Comparison of ENCODE assay signal across 31 mouse cellular contexts in genomic region chr5:35009163-35009562, GRCm38 (mm10). TPM values are rescaled to one million over a fixed set of nuclear protein-coding genes. Genes with fewer than 3 reads are reported as not detected.
DNase-seq lines count a peak whose midpoint lies in the region; ATAC-seq lines count a peak whose summit lies in the region.
"Had no signal": no experiment of that assay in that cellular context is flagged by ENCODE, and none has a peak within 500 bp of the region (broad histone marks: within the 10 kb centered on the region; RNA-seq: fewer than 3 reads in every experiment).

No protein-coding gene starts in this region.

- H3K4me1 ChIP-seq in heart, embryonic 11.5 days (ENCODE audit: control insufficient read depth, insufficient read depth, low read length), result peaks cover 6% of the 10 kb centered on the region
- peaks cover 16% of the 10 kb centered on the region for H3K4me1 ChIP-seq in heart, embryonic 15.5 days (replicated peaks)
- H3K4me1 ChIP-seq: lung, embryonic 15.5 days had no signal

- peaks cover 5% of the 10 kb centered on the region for H3K36me3 ChIP-seq in heart, embryonic 11.5 days (ENCODE audit: control insufficient read depth, insufficient read depth, low read length)
- H3K36me3 ChIP-seq in heart, embryonic 15.5 days, result 0 out of 2 replicates have a peak, but pooled peaks cover 5% of the 10 kb centered on the region

- no peaks in the 10 kb centered on the region for H3K27me3 ChIP-seq in heart, embryonic 11.5 days (ENCODE audit: control insufficient read depth, insufficient read depth, low read length)
- no peaks in the 10 kb centered on the region for H3K27me3 ChIP-seq in heart, embryonic 15.5 days
- H3K27me3 ChIP-seq: embryonic facial prominence, embryonic 13.5 days; hindbrain, embryonic 13.5 days; limb, embryonic 12.5 days; liver, embryonic 15.5 days; lung, embryonic 15.5 days; neural tube, embryonic 13.5 days had no signal

- no peaks in the 10 kb centered on the region for H3K9me3 ChIP-seq in heart, embryonic 11.5 days (replicated peaks; ENCODE audit: control insufficient read depth, low read length)
- no peaks in the 10 kb centered on the region for H3K9me3 ChIP-seq in heart, embryonic 15.5 days (replicated peaks)
- H3K9me3 ChIP-seq: embryonic facial prominence, embryonic 13.5 days; hindbrain, embryonic 13.5 days; limb, embryonic 12.5 days; liver, embryonic 15.5 days; lung, embryonic 15.5 days; neural tube, embryonic 13.5 days had no signal

- H3K4me3 ChIP-seq in heart, embryonic 11.5 days (ENCODE audit: low read depth, low read length), result no peak overlapping the region
- H3K4me3 ChIP-seq in heart, embryonic 15.5 days, result no peak overlapping the region
- H3K4me3 ChIP-seq: embryonic facial prominence, embryonic 13.5 days; gastrocnemius, adult 2 months; hindbrain, embryonic 13.5 days; limb, embryonic 12.5 days; liver, embryonic 15.5 days; lung, embryonic 15.5 days; myocyte; neural tube, embryonic 13.5 days had no signal

- WGBS in heart, embryonic 11.5 days (ENCODE audit: insufficient replicate concordance), result 71% methylated on average over 4 of the region's 4 CpGs
- WGBS in heart, embryonic 15.5 days, result 56% methylated on average over 4 of the region's 4 CpGs

- no peak overlapping the region for H3K4me2 ChIP-seq in heart, embryonic 11.5 days
- no peak overlapping the region for H3K4me2 ChIP-seq in heart, embryonic 15.5 days
- H3K4me2 ChIP-seq: embryonic facial prominence, embryonic 13.5 days; hindbrain, embryonic 13.5 days; limb, embryonic 12.5 days; liver, embryonic 15.5 days; lung, embryonic 15.5 days; midbrain, embryonic 11.5 days; neural tube, embryonic 13.5 days had no signal

- H3K9ac ChIP-seq in heart, embryonic 11.5 days (ENCODE audit: low read depth, low read length), result no peak overlapping the region
- H3K9ac ChIP-seq in heart, embryonic 15.5 days, result no peak overlapping the region
- H3K9ac ChIP-seq: embryonic facial prominence, embryonic 13.5 days; hindbrain, embryonic 13.5 days; limb, embryonic 12.5 days; liver, embryonic 15.5 days; lung, embryonic 15.5 days; neural tube, embryonic 13.5 days had no signal

- no peak overlapping the region for H3K27ac ChIP-seq in heart, embryonic 11.5 days (ENCODE audit: low read depth, low read length)
- H3K27ac ChIP-seq in heart, embryonic 15.5 days, result peak overlapping the region; percentile 12; the same call in 1 of the 2 replicates
- H3K27ac ChIP-seq: embryonic facial prominence, embryonic 13.5 days; gastrocnemius, adult 2 months; hindbrain, embryonic 13.5 days; limb, embryonic 12.5 days; liver, embryonic 15.5 days; lung, embryonic 15.5 days; neural tube, embryonic 13.5 days had no signal

- ATAC-seq in heart, embryonic 11.5 days (replicated peaks; ENCODE audit: insufficient number of reproducible peaks, low FRiP score, low TSS enrichment), result no peak
- ATAC-seq in heart, embryonic 15.5 days (replicated peaks; ENCODE audit: insufficient number of reproducible peaks, insufficient read depth, low FRiP score, low read depth), result no peak
- no peak for ATAC-seq in erythroid progenitor cell, adult 5-6 weeks (replicated peaks; ENCODE audit: low FRiP score, poor library complexity, severe bottlenecking)
- ATAC-seq in megakaryocyte, adult 5-6 weeks (ENCODE audit: poor library complexity, severe bottlenecking), result no peak
- ATAC-seq: activated CD4-positive, CD25-positive, alpha-beta regulatory T cell, adult 4 months; forebrain, embryonic 16.5 days; intestine, embryonic 16.5 days; midbrain, embryonic 16.5 days had no signal

- DNase-seq in heart, adult 8-10 months (ENCODE audit: low spot score), result peak; percentile 49
- DNase-seq in adrenal gland, postnatal 14 days, result peak; percentile 65
- DNase-seq in neural tube, embryonic 10.5 days (ENCODE audit: extremely low spot score, low spot score), result no peak
- DNase-seq: B cell, adult 2 months; cerebellum, adult 11 months; cerebellum, adult 9-10 months; cerebellum, postnatal 36 days; gastrocnemius, adult 2 months; kidney, postnatal 14 days; layer of hippocampus, adult 9-11 months; right cerebral cortex, postnatal 4 days; thymus, adult 2 months; thymus, postnatal 36 days had no signal

RNA-seq across cellular contexts. Expression of gene Hgfac, which starts 32.1 kb away (rescaled TPM):
- total RNA-seq in heart, adult 8-10 months (2022), result under 1 TPM; 0.26 to 0.75 (median 0.47) TPM
- 0.23 and 0.66 TPM in 2 replicates for polyA plus RNA-seq in heart, embryonic 11.5 days (2014; fragmentation: Nextera tagmentation; extraction: Ambion mirVana)
- 3.7 and 36.1 TPM in 2 replicates for total RNA-seq in adrenal gland, postnatal 14 days (2021)
- 0.48 and 1.9 TPM in 2 replicates for polyA plus RNA-seq in heart, embryonic 15.5 days (2015; fragmentation: Nextera tagmentation; extraction: Ambion mirVana)
- total RNA-seq in erythroid progenitor cell, adult 5-6 weeks (2015; ENCODE audit: low replicate concordance), result not detected in 2 replicates
- total RNA-seq in erythroid progenitor cell, adult 5-6 weeks (2017; ENCODE audit: low replicate concordance), result not detected in 2 replicates
- not detected in 2 replicates for total RNA-seq in megakaryocyte, adult 5-6 weeks (2015)
- total RNA-seq in megakaryocyte, adult 5-6 weeks (2017), result 0.44 TPM in 1 of 2 replicates, not detected in the other

RNA-seq across cellular contexts. Expression of gene Dok7, which starts 47.4 kb away (rescaled TPM):
- total RNA-seq in heart, adult 8-10 months (2022), result 10 to 100 TPM; 32.2 to 42.1 (median 39.8) TPM
- polyA plus RNA-seq in heart, embryonic 11.5 days (2014; fragmentation: Nextera tagmentation; extraction: Ambion mirVana), result 2.8 and 3.3 TPM in 2 replicates
- total RNA-seq in adrenal gland, postnatal 14 days (2021), result 10.7 and 12.4 TPM in 2 replicates
- 11.3 and 12.9 TPM in 2 replicates for polyA plus RNA-seq in heart, embryonic 15.5 days (2015; fragmentation: Nextera tagmentation; extraction: Ambion mirVana)
- total RNA-seq in erythroid progenitor cell, adult 5-6 weeks (2015; ENCODE audit: low replicate concordance), result not detected in 2 replicates
- not detected in 2 replicates for total RNA-seq in erythroid progenitor cell, adult 5-6 weeks (2017; ENCODE audit: low replicate concordance)
- not detected in 2 replicates for total RNA-seq in megakaryocyte, adult 5-6 weeks (2015)
- total RNA-seq in megakaryocyte, adult 5-6 weeks (2017), result not detected in 2 replicates
- total RNA-seq: liver, adult 2 months had no signal
- polyA plus RNA-seq: activated CD4-positive, CD25-positive, alpha-beta regulatory T cell, adult 4 months; forebrain, embryonic 11.5 days; liver, adult 2 months had no signal

RNA-seq across cellular contexts. Expression of gene Rgs12, which starts 59.9 kb away (rescaled TPM):
- 10 to 100 TPM; 14.3 to 18.7 (median 17.6) TPM for total RNA-seq in heart, adult 8-10 months (2022)
- 25.6 and 29.5 TPM in 2 replicates for polyA plus RNA-seq in heart, embryonic 11.5 days (2014; fragmentation: Nextera tagmentation; extraction: Ambion mirVana)
- total RNA-seq in adrenal gland, postnatal 14 days (2021), result 31.0 and 31.9 TPM in 2 replicates
- 28.7 and 35.0 TPM in 2 replicates for polyA plus RNA-seq in heart, embryonic 15.5 days (2015; fragmentation: Nextera tagmentation; extraction: Ambion mirVana)
- total RNA-seq in erythroid progenitor cell, adult 5-6 weeks (2015; ENCODE audit: low replicate concordance), result 37.3 and 41.4 TPM in 2 replicates
- 62.8 and 79.7 TPM in 2 replicates for total RNA-seq in erythroid progenitor cell, adult 5-6 weeks (2017; ENCODE audit: low replicate concordance)
- 5.7 and 8.5 TPM in 2 replicates for total RNA-seq in megakaryocyte, adult 5-6 weeks (2015)
- 6.2 and 7.1 TPM in 2 replicates for total RNA-seq in megakaryocyte, adult 5-6 weeks (2017)

Comparison
In these comparisons a context has a peak if more than half of its experiments do, and no peak if none do; other contexts are left out.
1. RNA of gene Dok7, which starts 47.4 kb away (total RNA-seq): 32.2 to 42.1 TPM in heart, adult 8-10 months and 10.7 to 12.4 TPM in adrenal gland, postnatal 14 days; not detected in erythroid progenitor cell, adult 5-6 weeks and not detected in megakaryocyte, adult 5-6 weeks; every median in the first group is over 10 times any median in the second.